Mouse (Mus musculus) liver, embryonic 14.5 days (tissue): ENCODE results near the gene Hnrnpa3.

Source experiments
- CTCF ChIP-seq: IDR thresholded peaks from 2 replicates; pipeline ENCODE4 v1.5.1; 2016; ENCODE audit warnings: antibody characterized with exemption, low read depth, control low read depth
- EP300 ChIP-seq: IDR thresholded peaks from 2 replicates; pipeline ENCODE4 v1.6.1; 2016; ENCODE audit warnings: antibody characterized with exemption, low read depth

GRCm38 (mm10) chr2:75707420-75707819 lies 48.4 kb downstream of the Hnrnpa3 start:
- TF ChIP-seq CTCF (peak; percentile 43), EP300 (peak; percentile 45; the same call in 1 of the 2 replicates)
